Mouse (Mus musculus) megakaryocyte progenitor cell, adult 5-6 weeks (primary cell): Measurements from ENCODE around the gene Ptpru. TPM values are rescaled to one million over a fixed set of nuclear protein-coding genes. Genes with fewer than 3 reads are reported as not detected.
A peak's percentile ranks its signal among the peaks of the same experiment; 100 is the strongest.

Experiments
- ATAC-seq: replicated peaks from 2 replicates; pipeline ENCODE4 v1.8.0; 2016; ENCODE audit warnings: mild to moderate bottlenecking, moderate TSS enrichment, inconsistent platforms; ENCODE audit not compliant: poor library complexity
- total RNA-seq, 2 experiments: library from RNA; stranded (forward) in 1 of 2; stranded (reverse) in 1 of 2; fragments of 157-497, 149-512 nt in 1 of 2; fragments of 200-1000 nt in 1 of 2; gene quantifications; 2 replicates each; pipeline versions ENCODE4 v1.2.3 to v1.2.4; 2015 to 2017

Ptpru gene
- total RNA-seq, 2 experiments from 2014 or later = 4.0 to 11.2 TPM

GRCm38 (mm10) chr4:131836351-131836881 lies 1.7 kb downstream of the Ptpru start:
- ATAC-seq = 0 out of 2 replicates have a peak, but pooled peaks have one; percentile 11

GRCm38 (mm10) chr4:131833971-131834609 lies 4.0 kb downstream of the Ptpru start:
- ATAC-seq = no peak

- no peak for ATAC-seq
Measured at GRCm38 (mm10) chr4:131832759-131833407, 5.2 kb downstream of the Ptpru start.

GRCm38 (mm10) chr4:131831546-131832045 lies 6.5 kb downstream of the Ptpru start:
- no peak for ATAC-seq

GRCm38 (mm10) chr4:131829123-131829522 lies 9.0 kb downstream of the Ptpru start:
- ATAC-seq = no peak

- no peak for ATAC-seq
Measured at GRCm38 (mm10) chr4:131826905-131827304, 11.2 kb downstream of the Ptpru start.

- ATAC-seq = peak; percentile 87
Measured at GRCm38 (mm10) chr4:131825830-131826229, 12.3 kb downstream of the Ptpru start.

GRCm38 (mm10) chr4:131824939-131825338 lies 13.1 kb downstream of the Ptpru start:
- no peak for ATAC-seq

GRCm38 (mm10) chr4:131822583-131822982 lies 15.5 kb downstream of the Ptpru start:
- ATAC-seq = no peak

GRCm38 (mm10) chr4:131821161-131821731 lies 16.8 kb downstream of the Ptpru start:
- ATAC-seq = no peak

- no peak for ATAC-seq
Measured at GRCm38 (mm10) chr4:131818926-131819325, 19.2 kb downstream of the Ptpru start.

GRCm38 (mm10) chr4:131815774-131816173 lies 22.3 kb downstream of the Ptpru start:
- no peak for ATAC-seq

GRCm38 (mm10) chr4:131814869-131815268 lies 23.2 kb downstream of the Ptpru start:
- ATAC-seq = no peak

GRCm38 (mm10) chr4:131813798-131814197 lies 24.3 kb downstream of the Ptpru start:
- no peak for ATAC-seq

- ATAC-seq = no peak
Measured at GRCm38 (mm10) chr4:131812458-131812857, 25.6 kb downstream of the Ptpru start.

GRCm38 (mm10) chr4:131805255-131805654 lies 32.8 kb downstream of the Ptpru start:
- no peak for ATAC-seq

GRCm38 (mm10) chr4:131804732-131805131 lies 33.4 kb downstream of the Ptpru start:
- ATAC-seq = 0 out of 2 replicates have a peak, but pooled peaks have one; percentile 17

- no peak for ATAC-seq
Measured at GRCm38 (mm10) chr4:131803846-131804245, 34.2 kb downstream of the Ptpru start.

- ATAC-seq = no peak
Measured at GRCm38 (mm10) chr4:131798968-131799367, 39.1 kb downstream of the Ptpru start.

GRCm38 (mm10) chr4:131797920-131798319 lies 40.2 kb downstream of the Ptpru start:
- ATAC-seq = no peak

GRCm38 (mm10) chr4:131797483-131797882 lies 40.6 kb downstream of the Ptpru start:
- no peak for ATAC-seq
